Mouse (Mus musculus) embryo, embryonic 11.5 days (tissue): ENCODE data around the gene Rangap1.

Source experiments
- DNase-seq: peaks from one replicate; pipeline ENCODE4 v3.0.0-alpha.2; 2012; ENCODE audit warnings: low read depth, low spot score

The Rangap1 gene

GRCm38 (mm10) chr15:81744992-81745600, at the start of gene Rangap1, which contains the start of gene Zc3h7b:
Rangap1 (minus strand) TSS chr15:81745530.
Zc3h7b (plus strand) TSS chr15:81745057.
- peak; percentile 53 for DNase-seq

- no peak for DNase-seq
These were observed 47.1 kb upstream of the Rangap1 start for GRCm38 (mm10) chr15:81792444-81792843.

- DNase-seq = no peak
These were observed 42.2 kb upstream of the Rangap1 start for GRCm38 (mm10) chr15:81787525-81787924.

GRCm38 (mm10) chr15:81785701-81786100, 40.4 kb upstream of the Rangap1 start:
- DNase-seq = no peak

- no peak for DNase-seq
These were observed 39.4 kb upstream of the Rangap1 start for GRCm38 (mm10) chr15:81784762-81785161.

GRCm38 (mm10) chr15:81781816-81782215, 36.5 kb upstream of the Rangap1 start:
- no peak for DNase-seq

- DNase-seq = no peak
These were observed 31.5 kb upstream of the Rangap1 start for GRCm38 (mm10) chr15:81776631-81777422.

- DNase-seq = no peak
These were observed 29.3 kb upstream of the Rangap1 start for GRCm38 (mm10) chr15:81774505-81775171.

GRCm38 (mm10) chr15:81772431-81773120, 27.2 kb upstream of the Rangap1 start:
- no peak for DNase-seq

- DNase-seq = no peak
These were observed 23.7 kb upstream of the Rangap1 start for GRCm38 (mm10) chr15:81769037-81769436.

- DNase-seq = no peak
These were observed 21.1 kb upstream of the Rangap1 start for GRCm38 (mm10) chr15:81766439-81766838.

GRCm38 (mm10) chr15:81765651-81766050, 20.3 kb upstream of the Rangap1 start:
- DNase-seq = no peak

- DNase-seq = no peak
These were observed 19.2 kb upstream of the Rangap1 start for GRCm38 (mm10) chr15:81764573-81764972.

GRCm38 (mm10) chr15:81761959-81762358, 16.6 kb upstream of the Rangap1 start:
- DNase-seq = no peak

GRCm38 (mm10) chr15:81761381-81761780, 16.1 kb upstream of the Rangap1 start:
- no peak for DNase-seq

- DNase-seq = no peak
These were observed 15.2 kb upstream of the Rangap1 start for GRCm38 (mm10) chr15:81760361-81761079.

GRCm38 (mm10) chr15:81759542-81759941, 14.2 kb upstream of the Rangap1 start:
- no peak for DNase-seq

- no peak for DNase-seq
These were observed 13.4 kb upstream of the Rangap1 start for GRCm38 (mm10) chr15:81758701-81759100.

- no peak for DNase-seq
These were observed 8.3 kb upstream of the Rangap1 start for GRCm38 (mm10) chr15:81753669-81754068.

- no peak for DNase-seq
These were observed 4.4 kb upstream of the Rangap1 start for GRCm38 (mm10) chr15:81749742-81750141.

GRCm38 (mm10) chr15:81745601-81746114, 328 bp upstream of the Rangap1 start:
- DNase-seq = peak; percentile 44
